Mouse (Mus musculus) small intestine, adult 2 months (tissue): ENCODE results near the gene Mgat4c. TPM values are rescaled to one million over a fixed set of nuclear protein-coding genes. Genes with fewer than 3 reads are reported as not detected.

Experiments
- H3K27ac ChIP-seq: fragments of 200-500 bp; 2 replicates; pipeline ENCODE4 v1.5.1; 2012; ENCODE audit warnings: low read depth, low read length, control low read depth, inconsistent platforms; ENCODE audit not compliant: insufficient read depth
- H3K27me3 ChIP-seq: fragments of 200-500 bp; 2 replicates; pipeline ENCODE4 v1.6.1; 2012; ENCODE audit warnings: mild to moderate bottlenecking, moderate library complexity, low read length, inconsistent platforms; ENCODE audit not compliant: control insufficient read depth, insufficient read depth
- H3K36me3 ChIP-seq: fragments of 200-500 bp; 2 replicates; pipeline ENCODE4 v1.6.1; 2012; ENCODE audit warnings: mild to moderate bottlenecking, low read length, control low read depth, inconsistent platforms; ENCODE audit not compliant: control insufficient read depth, insufficient read depth
- H3K4me1 ChIP-seq: fragments of 200-500 bp; 2 replicates; pipeline ENCODE4 v1.6.1; 2012; ENCODE audit warnings: low read length, inconsistent platforms, mixed read lengths; ENCODE audit not compliant: control insufficient read depth, insufficient read depth, insufficient read length
- H3K4me3 ChIP-seq: fragments of 200-500 bp; 2 replicates; pipeline ENCODE4 v1.5.1; 2012; ENCODE audit warnings: low read depth, mild to moderate bottlenecking, control low read depth, inconsistent platforms, low read length, moderate library complexity
- CTCF ChIP-seq: fragments of 200-500 bp; IDR thresholded peaks from 2 replicates; pipeline ENCODE4 v1.5.1; 2012; ENCODE audit warnings: low read depth, mild to moderate bottlenecking, control low read depth, inconsistent platforms, low read length, moderate library complexity, mixed read lengths; ENCODE audit not compliant: insufficient replicate concordance, insufficient read length; ENCODE audit errors: extremely low read depth
- POLR2A ChIP-seq: fragments of 200-500 bp; IDR thresholded peaks from 2 replicates; pipeline ENCODE4 v1.6.1; 2012; ENCODE audit warnings: low read depth, mild to moderate bottlenecking, control low read depth, inconsistent platforms, low read length, moderate library complexity
- WGBS: fragments of 180-500 bp; shearing (Covaris S2); methylation state at CpG from one replicate; pipeline ENCODE4 v1.1.7; 2018; 5-methylcytosine and 5-hydroxymethylcytosine counted together
- polyA plus RNA-seq: library from polyadenylated mRNA; depleted of rRNA; stranded (reverse); fragments of >200 nt; gene quantifications from 2 replicates; pipeline ENCODE4 v1.2.3, GENCODE M21; 2012

The Mgat4c gene
- polyA plus RNA-seq, 1 experiment = 1.3 TPM

DNA sequence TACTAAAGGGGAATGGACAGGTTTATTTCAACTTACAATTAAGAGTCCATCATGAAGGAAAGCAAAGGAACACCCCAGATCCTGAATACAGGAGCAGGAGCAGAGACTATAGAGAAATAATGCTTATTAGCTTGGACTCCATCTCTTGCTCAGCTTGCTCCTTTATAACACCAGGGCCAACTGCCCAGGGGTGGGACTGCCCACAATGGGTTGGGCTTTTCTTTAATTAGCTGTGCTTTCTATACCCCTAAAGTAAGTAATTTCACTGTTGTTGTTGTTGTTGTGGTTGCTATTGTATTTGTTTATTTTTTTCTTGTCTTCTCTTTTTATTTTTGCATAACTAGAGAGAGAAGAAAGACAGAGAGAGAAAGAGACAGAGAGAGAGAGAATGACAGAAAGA lies 562.6 kb downstream of the Mgat4c start:
- no peaks in the 10 kb centered on the region for H3K27me3 ChIP-seq
- TF ChIP-seq CTCF = no peak
- no peak for TF ChIP-seq POLR2A
- no peaks in the 10 kb centered on the region for H3K36me3 ChIP-seq
- no peak overlapping the region for H3K27ac ChIP-seq
- H3K4me3 ChIP-seq = no peak overlapping the region
- H3K4me1 ChIP-seq = no peaks in the 10 kb centered on the region

DNA sequence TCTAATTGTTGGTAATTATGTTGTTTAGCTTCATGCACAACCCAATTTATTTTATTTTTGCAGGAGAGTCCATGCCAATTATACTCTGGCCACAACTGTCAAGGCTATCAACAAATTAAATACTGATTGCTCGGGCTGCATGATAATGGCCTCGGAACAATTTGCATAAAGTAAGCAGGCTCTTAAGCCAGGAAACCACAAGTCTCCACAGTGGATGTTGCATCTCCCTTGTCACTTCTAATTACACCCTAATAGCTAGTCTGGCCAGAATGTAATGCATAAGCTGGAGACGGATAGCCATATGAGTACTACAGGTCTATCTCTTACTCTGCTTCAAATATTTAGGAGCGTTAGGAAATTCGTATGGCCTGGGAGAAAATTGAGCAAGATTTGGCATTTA lies 563.3 kb downstream of the Mgat4c start:
- TF ChIP-seq CTCF = no peak
- TF ChIP-seq POLR2A = no peak
- no peaks in the 10 kb centered on the region for H3K27me3 ChIP-seq
- H3K4me3 ChIP-seq = no peak overlapping the region
- H3K36me3 ChIP-seq = no peaks in the 10 kb centered on the region
- WGBS = 78% methylated on average over 5 of the region's 5 CpGs
- H3K4me1 ChIP-seq = no peaks in the 10 kb centered on the region
- no peak overlapping the region for H3K27ac ChIP-seq

GRCm38 (mm10) chr10:102245269-102245668 lies 564.0 kb downstream of the Mgat4c start:
- no peak for TF ChIP-seq CTCF
- no peak for TF ChIP-seq POLR2A
- Histone ChIP-seq H3K4me3 (no peak overlapping the region), H3K4me1 (no peaks in the 10 kb centered on the region), H3K36me3 (no peaks in the 10 kb centered on the region), H3K27me3 (no peaks in the 10 kb centered on the region), H3K27ac (no peak overlapping the region)
- WGBS = 83% methylated on average over 9 of the region's 9 CpGs

DNA sequence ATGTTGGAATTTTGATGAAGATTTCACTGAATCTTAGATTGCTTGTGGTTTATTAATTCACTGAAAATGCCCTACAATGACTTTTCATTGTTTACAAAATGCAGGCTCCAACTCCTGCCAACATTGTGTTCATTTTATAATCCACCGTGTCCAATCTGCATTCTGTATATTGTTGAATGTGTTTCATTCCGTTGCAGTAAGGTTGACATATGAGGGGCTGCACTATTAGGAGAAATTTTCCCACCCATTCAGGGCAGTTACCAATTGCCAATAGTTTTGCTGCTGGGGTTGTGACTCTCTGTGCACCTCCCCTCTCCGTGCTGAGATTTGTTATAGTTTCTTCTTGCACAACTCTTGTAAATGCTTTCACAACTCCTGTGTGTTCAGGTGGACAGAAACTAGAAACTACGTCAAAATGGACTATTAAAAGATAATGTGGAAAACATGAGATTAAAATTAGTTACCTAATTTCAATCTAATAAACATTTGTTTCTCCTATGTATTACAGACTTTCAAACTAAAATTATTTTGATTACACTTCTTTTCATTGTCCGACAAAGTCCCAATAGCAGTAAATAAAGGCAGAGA lies 627.7 kb downstream of the Mgat4c start:
- no peak overlapping the region for H3K27ac ChIP-seq
- H3K4me3 ChIP-seq = no peak overlapping the region
- H3K36me3 ChIP-seq = no peaks in the 10 kb centered on the region
- no peak for TF ChIP-seq CTCF
- WGBS = 74% methylated on average over 5 of the region's 5 CpGs
- H3K27me3 ChIP-seq = no peaks in the 10 kb centered on the region
- H3K4me1 ChIP-seq = no peaks in the 10 kb centered on the region

DNA sequence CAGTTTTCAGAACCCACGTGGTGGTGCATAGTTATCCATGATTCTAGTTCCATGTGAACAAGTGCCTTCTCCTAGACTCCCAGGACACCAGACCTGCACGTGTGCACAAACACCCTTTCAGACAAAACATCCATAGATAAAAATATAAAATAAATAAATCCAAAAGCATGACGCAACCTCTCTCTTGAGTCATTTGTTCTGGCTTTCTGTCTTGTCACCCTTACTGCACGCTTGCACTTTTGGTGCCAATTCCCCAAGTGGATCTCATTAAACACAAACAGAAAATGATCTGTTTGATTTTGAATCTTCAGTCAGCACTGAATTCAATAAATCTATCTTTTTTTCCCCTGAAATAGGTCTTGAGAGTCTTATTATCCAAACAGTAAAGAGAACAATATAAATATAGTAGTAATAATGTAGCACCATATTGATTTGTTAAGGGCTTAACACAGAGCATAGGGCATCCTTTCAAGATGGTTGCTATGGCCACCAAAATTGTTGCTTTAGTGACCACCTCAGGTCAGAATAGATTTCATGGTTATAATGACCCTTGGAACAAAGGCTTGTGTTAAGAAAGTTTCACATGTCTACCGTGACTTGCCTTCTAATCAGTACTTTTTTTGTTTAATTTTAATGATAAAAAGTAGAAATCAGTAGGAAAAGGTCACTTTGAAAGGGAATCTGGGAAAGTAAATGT lies 684.5 kb downstream of the Mgat4c start:
- no peaks in the 10 kb centered on the region for H3K36me3 ChIP-seq
- WGBS = 63% methylated on average over 5 of the region's 5 CpGs

GRCm38 (mm10) chr10:102370576-102370975 lies 689.3 kb downstream of the Mgat4c start:
- Histone ChIP-seq H3K4me3 (no peak overlapping the region), H3K36me3 (no peaks in the 10 kb centered on the region), H3K27ac (no peak overlapping the region), H3K4me1 (peaks cover 3% of the 10 kb centered on the region; the same call in 1 of the 2 replicates), H3K27me3 (no peaks in the 10 kb centered on the region; the same call in 1 of the 2 replicates)
- no peak for TF ChIP-seq POLR2A
- 74% methylated on average over 1 of the region's 1 CpGs for WGBS

More for the DNA sequence above, 684.5 kb downstream of the Mgat4c start:
- H3K27me3 ChIP-seq = no peaks in the 10 kb centered on the region; the same call in 1 of the 2 replicates
- H3K4me1 ChIP-seq = no peaks in the 10 kb centered on the region
- no peak overlapping the region for H3K27ac ChIP-seq
- H3K4me3 ChIP-seq = no peak overlapping the region
- TF ChIP-seq CTCF (no peak), POLR2A (no peak)

GRCm38 (mm10) chr10:102372111-102372510 lies 690.8 kb downstream of the Mgat4c start:
- TF ChIP-seq POLR2A = no peak
- TF ChIP-seq CTCF = no peak
- no peak overlapping the region for H3K4me3 ChIP-seq
- H3K27ac ChIP-seq = no peak overlapping the region
- peaks cover 3% of the 10 kb centered on the region; the same call in 1 of the 2 replicates for H3K4me1 ChIP-seq
- no peaks in the 10 kb centered on the region for H3K36me3 ChIP-seq
- H3K27me3 ChIP-seq = no peaks in the 10 kb centered on the region
